Mouse (Mus musculus) embryonic facial prominence, embryonic 14.5 days (tissue): ENCODE measurements around the gene Dock9. TPM values are rescaled to one million over a fixed set of nuclear protein-coding genes. Genes with fewer than 3 reads are reported as not detected.

Experiments used
- ATAC-seq: fragments of 200-750 bp; cut with Nextera tagmentation; 2 replicates; pipeline ENCODE4 v1.8.0; 2017; ENCODE audit warnings: low read depth, moderate number of reproducible peaks, moderate TSS enrichment
- DNase-seq: peaks from one replicate; pipeline ENCODE4 v3.0.0-alpha.2; 2015; ENCODE audit warnings: low spot score
- H3K27ac ChIP-seq: fragments of 300-500 bp; sonication (generic); replicated peaks from 2 replicates; pipeline ENCODE4 v1.5.1; 2014; ENCODE audit warnings: low read depth, mild to moderate bottlenecking, low read length, moderate library complexity
- H3K27me3 ChIP-seq: fragments of 300-500 bp; sonication (generic); replicated peaks from 2 replicates; pipeline ENCODE4 v1.6.1; 2014; ENCODE audit warnings: low read length; ENCODE audit not compliant: control insufficient read depth, insufficient read depth
- H3K36me3 ChIP-seq: fragments of 300-500 bp; sonication (generic); 2 replicates; pipeline ENCODE4 v1.6.1; 2014; ENCODE audit warnings: low read length, mixed read lengths; ENCODE audit not compliant: control insufficient read depth, insufficient read depth
- H3K4me1 ChIP-seq: fragments of 300-500 bp; sonication (generic); 2 replicates; pipeline ENCODE4 v1.6.1; 2014; ENCODE audit warnings: antibody characterized with exemption, low read length; ENCODE audit not compliant: control insufficient read depth, insufficient read depth
- H3K4me2 ChIP-seq: fragments of 300-500 bp; sonication (generic); 2 replicates; pipeline ENCODE4 v1.6.1; 2014; ENCODE audit warnings: low read depth, mild to moderate bottlenecking, low read length, moderate library complexity, mixed read lengths
- H3K4me3 ChIP-seq: fragments of 300-500 bp; sonication (generic); 2 replicates; pipeline ENCODE4 v1.5.1; 2014; ENCODE audit warnings: low read depth, mild to moderate bottlenecking, low read length
- H3K9ac ChIP-seq: fragments of 300-500 bp; sonication (generic); 2 replicates; pipeline ENCODE4 v1.6.1; 2014; ENCODE audit warnings: low read depth, mild to moderate bottlenecking, low read length, moderate library complexity, mixed read lengths
- H3K9me3 ChIP-seq: fragments of 300-500 bp; sonication (generic); 2 replicates; pipeline ENCODE4 v1.6.1; 2016; ENCODE audit warnings: low read length; ENCODE audit not compliant: control insufficient read depth
- WGBS: fragments of 180-500 bp; shearing (Covaris S2); extraction: QIAGEN DNeasy Blood & Tissue Kit; methylation state at CpG from one replicate; pipeline ENCODE4 v1.1.7; 2014; 5-methylcytosine and 5-hydroxymethylcytosine counted together
- polyA plus RNA-seq: library from polyadenylated mRNA; unstranded; fragments of >200 nt; fragmentation: Nextera tagmentation; extraction: Ambion mirVana; gene quantifications from 2 replicates; pipeline ENCODE4 v1.2.1, GENCODE M21; 2014

Dock9 gene
- polyA plus RNA-seq, 1 experiment from 2014 or later, result 14.0 TPM

GRCm38 (mm10) chr14:121738431-121739403, 58.9 kb downstream of the Dock9 start:
- H3K36me3 ChIP-seq, result no peaks in the 10 kb centered on the region
- 55% methylated on average over 24 of the region's 24 CpGs for WGBS
- H3K27ac ChIP-seq, result no peak overlapping the region
- no peak overlapping the region for H3K9ac ChIP-seq
- peak overlapping the region; percentile 13; the same call in 1 of the 2 replicates for H3K4me2 ChIP-seq
- ATAC-seq (no peak), DNase-seq (no peak)
- no peak overlapping the region for H3K4me3 ChIP-seq
- no peaks in the 10 kb centered on the region for H3K9me3 ChIP-seq
- H3K27me3 ChIP-seq, result no peaks in the 10 kb centered on the region
- peaks cover 7% of the 10 kb centered on the region; the same call in 1 of the 2 replicates for H3K4me1 ChIP-seq

- Histone ChIP-seq H3K36me3 (no peaks in the 10 kb centered on the region), H3K4me3 (no peak overlapping the region), H3K4me1 (peaks cover 7% of the 10 kb centered on the region; the same call in 1 of the 2 replicates), H3K9me3 (no peaks in the 10 kb centered on the region), H3K9ac (no peak overlapping the region), H3K27me3 (no peaks in the 10 kb centered on the region), H3K27ac (no peak overlapping the region), H3K4me2 (no peak overlapping the region)
- 81% methylated on average over 8 of the region's 8 CpGs for WGBS
- DNase-seq, result no peak
- ATAC-seq, result peak; percentile 62; the same call in 1 of the 2 replicates
These were observed 60.4 kb downstream of the Dock9 start for GRCm38 (mm10) chr14:121737277-121737676.

- no peaks in the 10 kb centered on the region for H3K9me3 ChIP-seq
- 60% methylated on average over 7 of the region's 7 CpGs for WGBS
- peaks cover 7% of the 10 kb centered on the region; the same call in 1 of the 2 replicates for H3K4me1 ChIP-seq
- ATAC-seq, result no peak
- H3K4me3 ChIP-seq, result no peak overlapping the region
- no peaks in the 10 kb centered on the region for H3K36me3 ChIP-seq
- H3K9ac ChIP-seq, result no peak overlapping the region
- H3K4me2 ChIP-seq, result no peak overlapping the region
- no peaks in the 10 kb centered on the region for H3K27me3 ChIP-seq
- H3K27ac ChIP-seq, result no peak overlapping the region
- DNase-seq, result no peak
These were observed 62.0 kb downstream of the Dock9 start for GRCm38 (mm10) chr14:121735678-121736077.

GRCm38 (mm10) chr14:121734217-121734616, 63.4 kb downstream of the Dock9 start:
- no peaks in the 10 kb centered on the region for H3K36me3 ChIP-seq
- peaks cover 7% of the 10 kb centered on the region; the same call in 1 of the 2 replicates for H3K4me1 ChIP-seq
- no peak overlapping the region for H3K27ac ChIP-seq
- no peak overlapping the region for H3K9ac ChIP-seq
- no peak overlapping the region for H3K4me2 ChIP-seq
- DNase-seq (no peak), ATAC-seq (no peak)
- no peak overlapping the region for H3K4me3 ChIP-seq
- 74% methylated on average over 7 of the region's 7 CpGs for WGBS
- H3K27me3 ChIP-seq, result no peaks in the 10 kb centered on the region
- H3K9me3 ChIP-seq, result no peaks in the 10 kb centered on the region

- ATAC-seq (no peak), DNase-seq (no peak)
- H3K4me2 ChIP-seq, result no peak overlapping the region
- H3K27ac ChIP-seq, result no peak overlapping the region
- no peaks in the 10 kb centered on the region for H3K9me3 ChIP-seq
- no peak overlapping the region for H3K9ac ChIP-seq
- H3K4me1 ChIP-seq, result peaks cover 5% of the 10 kb centered on the region; the same call in 1 of the 2 replicates
- H3K4me3 ChIP-seq, result no peak overlapping the region
- WGBS, result 93% methylated on average over 12 of the region's 12 CpGs
- H3K36me3 ChIP-seq, result no peaks in the 10 kb centered on the region
- no peaks in the 10 kb centered on the region for H3K27me3 ChIP-seq
These were observed 63.9 kb downstream of the Dock9 start for GRCm38 (mm10) chr14:121733694-121734093.

- ATAC-seq, result no peak
- Histone ChIP-seq H3K36me3 (no peaks in the 10 kb centered on the region), H3K9me3 (no peaks in the 10 kb centered on the region), H3K4me3 (no peak overlapping the region), H3K9ac (no peak overlapping the region), H3K4me1 (no peaks in the 10 kb centered on the region), H3K27ac (no peak overlapping the region), H3K27me3 (no peaks in the 10 kb centered on the region), H3K4me2 (no peak overlapping the region)
- no peak for DNase-seq
- 32% methylated on average over 8 of the region's 8 CpGs for WGBS
These were observed 65.4 kb downstream of the Dock9 start for GRCm38 (mm10) chr14:121732196-121732595.

GRCm38 (mm10) chr14:121731688-121732168, 65.9 kb downstream of the Dock9 start:
- H3K4me2 ChIP-seq, result no peak overlapping the region
- peak; percentile 79 for DNase-seq
- 20% methylated on average over 6 of the region's 6 CpGs for WGBS

GRCm38 (mm10) chr14:121730966-121731365, 66.7 kb downstream of the Dock9 start:
- H3K27me3 ChIP-seq, result no peaks in the 10 kb centered on the region
- WGBS, result 58% methylated on average over 2 of the region's 3 CpGs
- no peaks in the 10 kb centered on the region for H3K4me1 ChIP-seq
- H3K9ac ChIP-seq, result no peak overlapping the region
- no peak overlapping the region for H3K4me2 ChIP-seq
- H3K27ac ChIP-seq, result no peak overlapping the region
- ATAC-seq, result no peak
- no peak for DNase-seq
- no peak overlapping the region for H3K4me3 ChIP-seq
- no peaks in the 10 kb centered on the region for H3K36me3 ChIP-seq
- no peaks in the 10 kb centered on the region for H3K9me3 ChIP-seq

More at GRCm38 (mm10) chr14:121731688-121732168, 65.9 kb downstream of the Dock9 start:
- no peaks in the 10 kb centered on the region for H3K9me3 ChIP-seq
- peak; percentile 88 for ATAC-seq
- H3K9ac ChIP-seq, result no peak overlapping the region
- H3K4me1 ChIP-seq, result no peaks in the 10 kb centered on the region
- no peak overlapping the region for H3K4me3 ChIP-seq
- H3K36me3 ChIP-seq, result no peaks in the 10 kb centered on the region
- H3K27ac ChIP-seq, result no peak overlapping the region
- H3K27me3 ChIP-seq, result no peaks in the 10 kb centered on the region
